Mouse (Mus musculus): ENCODE data around the gene Exd1. TPM values are rescaled to one million over a fixed set of nuclear protein-coding genes. Genes with fewer than 3 reads are reported as not detected.
A peak's percentile ranks its signal among the peaks of the same experiment; 100 is the strongest.

Gene Exd1
- total and polyA plus RNA-seq, 3 experiments = 0.27 to 0.88 TPM; not detected in 1

DNA sequence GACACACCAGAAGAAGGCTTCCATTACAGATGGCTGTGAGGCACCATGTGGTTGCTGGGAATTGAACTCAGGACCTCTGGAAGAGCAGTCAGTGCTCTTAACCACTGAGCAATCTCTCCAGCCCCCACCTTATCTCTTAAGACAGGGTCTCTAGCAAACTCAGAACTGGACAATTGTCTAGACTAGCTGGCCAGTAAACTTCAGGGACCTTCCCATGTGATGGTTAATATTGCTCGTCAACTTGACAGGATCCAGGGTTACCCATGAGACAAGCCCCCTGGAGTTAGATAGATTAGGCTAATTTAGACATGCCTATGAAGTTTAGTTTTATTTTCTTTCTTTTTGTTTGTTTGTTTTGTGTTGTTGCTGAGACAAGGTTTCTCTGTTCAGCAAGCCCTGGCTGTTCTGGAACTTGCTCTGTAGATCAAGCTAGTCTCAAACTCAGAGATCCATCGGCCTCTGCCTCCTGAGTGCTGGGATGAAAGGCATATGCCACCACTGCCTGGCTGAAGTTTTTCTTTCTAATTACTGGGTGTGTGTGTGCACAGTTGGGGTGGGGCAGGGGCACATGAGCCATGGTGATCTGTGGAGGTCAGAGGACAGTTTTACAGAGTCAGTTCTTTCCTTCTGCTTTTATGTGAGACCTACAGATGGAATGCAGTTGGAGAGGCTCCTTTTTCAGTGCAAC is 46.3 kb downstream of the Exd1 start:
- H3K36me3 ChIP-seq (ENCODE audit: control insufficient read depth in 1 of 2, insufficient read depth in 2 of 2, low read length in 2 of 2) = no peaks in the 10 kb centered on the region
- TF ChIP-seq MYB (IDR thresholded peaks at IDR 0.05; ENCODE audit: low read depth, low read length) (no peak), ZMIZ1 (IDR thresholded peaks at IDR 0.05; ENCODE audit: low read depth, low read length) (no peak), MAFK (IDR thresholded peaks at IDR 0.05; ENCODE audit: borderline replicate concordance, low read depth, low read length) (no peak), RCOR1 (IDR thresholded peaks at IDR 0.05; ENCODE audit: low read depth, low read length) (no peak), GABPA (IDR thresholded peaks at IDR 0.05; ENCODE audit: low read depth, low read length) (no peak), NELFE (IDR thresholded peaks at IDR 0.05; ENCODE audit: low read depth, low read length) (no peak), MYC (IDR thresholded peaks at IDR 0.05; ENCODE audit: low read depth, low read length) (no peak), ELF1 (IDR thresholded peaks at IDR 0.05; ENCODE audit: low read depth, low read length) (no peak), TAL1 (IDR thresholded peaks at IDR 0.05; ENCODE audit: low read length) (no peak), POLR2AphosphoS2 (IDR thresholded peaks at IDR 0.05; ENCODE audit: low read length) (no peak), MEF2A (IDR thresholded peaks at IDR 0.05; ENCODE audit: extremely low read depth, insufficient replicate concordance, low read depth, low read length, poor library complexity, severe bottlenecking) (no peak)
- H3K9me3 ChIP-seq (replicated peaks; ENCODE audit: insufficient read depth, low read length) = no peaks in the 10 kb centered on the region
- H3K4me3 ChIP-seq (ENCODE audit: control insufficient read depth in 1 of 2, insufficient read depth in 1 of 2, low read depth in 2 of 2, low read length in 2 of 2) = no peak overlapping the region
- no peaks in the 10 kb centered on the region for H3K4me1 ChIP-seq (ENCODE audit: control insufficient read depth in 1 of 2, insufficient read depth in 2 of 2, low read length in 2 of 2)
- peaks cover 2% of the 10 kb centered on the region in 2 experiments; a peak in 2 of 4 replicates for H3K27me3 ChIP-seq (ENCODE audit: control insufficient read depth in 1 of 2, insufficient read depth in 2 of 2, low read length in 2 of 2)
- no peak overlapping the region for H3K9ac ChIP-seq (ENCODE audit: control insufficient read depth, low read depth, low read length, poor library complexity, severe bottlenecking)
- no peak overlapping the region for H3K27ac ChIP-seq (ENCODE audit: control insufficient read depth, low read depth, low read length)
- H3K79me2 ChIP-seq (ENCODE audit: control insufficient read depth, insufficient read depth, low read length, poor library complexity) = no peaks in the 10 kb centered on the region
- DNase-seq (ENCODE audit: low read depth, low spot score) = no peak

DNA sequence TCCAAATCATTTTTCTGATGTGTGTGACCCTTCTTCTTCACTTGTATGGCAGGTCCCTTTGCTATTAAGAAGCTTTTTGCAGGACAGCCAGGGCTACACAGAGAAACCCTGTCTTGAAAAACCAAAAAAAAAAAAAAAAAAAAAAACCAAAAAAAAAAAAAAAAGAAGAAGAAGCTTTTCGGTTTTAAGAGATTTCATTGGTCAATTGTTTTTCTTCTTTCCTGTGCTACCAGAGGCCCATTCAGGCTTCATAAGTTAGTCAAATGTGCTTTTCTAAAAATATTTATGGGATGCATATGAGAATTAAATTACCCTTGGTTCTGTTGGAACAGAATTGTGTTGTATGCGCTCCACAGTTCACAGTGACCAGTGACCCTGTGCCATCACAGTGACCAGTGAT is 48.6 kb downstream of the Exd1 start:
- TF ChIP-seq BHLHE40 (IDR thresholded peaks at IDR 0.05; ENCODE audit: borderline replicate concordance, low read depth, low read length) = no peak
- TF ChIP-seq ZNF384 (IDR thresholded peaks at IDR 0.05; ENCODE audit: low read depth, low read length) = peak; percentile 94
- no peak for TF ChIP-seq USF2 (IDR thresholded peaks at IDR 0.05; ENCODE audit: borderline replicate concordance in 1 of 2, insufficient read depth in 1 of 2, low read depth in 1 of 2, low read length in 2 of 2)
- TF ChIP-seq ZKSCAN1 (IDR thresholded peaks at IDR 0.05; ENCODE audit: low read depth, low read length) = no peak
- H3K36me3 ChIP-seq (ENCODE audit: control insufficient read depth in 1 of 2, insufficient read depth in 2 of 2, low read length in 2 of 2) = no peaks in the 10 kb centered on the region
- peaks cover 2% of the 10 kb centered on the region in 2 experiments; a peak in 2 of 4 replicates for H3K27me3 ChIP-seq (ENCODE audit: control insufficient read depth in 1 of 2, insufficient read depth in 2 of 2, low read length in 2 of 2)
- no peaks in the 10 kb centered on the region for H3K4me1 ChIP-seq (ENCODE audit: control insufficient read depth in 1 of 2, insufficient read depth in 2 of 2, low read length in 2 of 2)
- no peak overlapping the region for H3K27ac ChIP-seq (ENCODE audit: control insufficient read depth, low read depth, low read length)
- H3K9me3 ChIP-seq (replicated peaks; ENCODE audit: insufficient read depth, low read length) = no peaks in the 10 kb centered on the region
- no peak overlapping the region for H3K9ac ChIP-seq (ENCODE audit: control insufficient read depth, low read depth, low read length, poor library complexity, severe bottlenecking)
- no peaks in the 10 kb centered on the region for H3K79me2 ChIP-seq (ENCODE audit: control insufficient read depth, insufficient read depth, low read length, poor library complexity)
- no peak overlapping the region for H3K4me3 ChIP-seq (ENCODE audit: control insufficient read depth in 1 of 2, insufficient read depth in 1 of 2, low read depth in 2 of 2, low read length in 2 of 2)
- DNase-seq (ENCODE audit: low read depth, low spot score) = no peak

Data from MEL (cell line).